8 mouse cellular contexts compared by ENCODE assay signal in genomic region chr8:54780134-54780942, GRCm38 (mm10).
DNase-seq lines count a peak whose midpoint lies in the region; ATAC-seq and TF ChIP-seq lines count a peak whose summit lies in the region.

No protein-coding gene starts in this region.

- peak overlapping the region; percentile 97 for H3K4me2 ChIP-seq in heart, embryonic 12.5 days
- peak overlapping the region; percentile 54 for H3K4me2 ChIP-seq in kidney, embryonic 14.5 days (replicated peaks; ENCODE audit: low read depth, low read length)
- H3K4me2 ChIP-seq in limb, embryonic 13.5 days (replicated peaks) = peak overlapping the region; percentile 83
- peak overlapping the region; percentile 95 for H3K4me2 ChIP-seq in midbrain, postnatal 0 days (ENCODE audit: low read depth, low read length, poor library complexity, severe bottlenecking)

- WGBS in heart, embryonic 12.5 days = 12% methylated on average over 16 of the region's 16 CpGs
- 10% methylated on average over 16 of the region's 16 CpGs for WGBS in kidney, embryonic 14.5 days
- 10% methylated on average over 16 of the region's 16 CpGs for WGBS in limb, embryonic 13.5 days
- 7% methylated on average over 16 of the region's 16 CpGs for WGBS in midbrain, postnatal 0 days

- peak; percentile 21 for DNase-seq in adrenal gland, postnatal 14 days
- DNase-seq in adrenal gland, adult 8-10 months = no peak
- peak; percentile 68 for DNase-seq in embryo, embryonic 9.5 days (ENCODE audit: extremely low spot score)
- peak; percentile 85 for DNase-seq in midbrain, postnatal 0 days (ENCODE audit: low spot score)
- DNase-seq in urinary bladder, postnatal 25 days (ENCODE audit: low spot score) = no peak

- H3K27ac ChIP-seq in heart, embryonic 12.5 days (ENCODE audit: poor library complexity, severe bottlenecking) = no peak overlapping the region
- H3K27ac ChIP-seq in kidney, embryonic 14.5 days (ENCODE audit: low read depth, low read length) = peak overlapping the region; percentile 6; the same call in 1 of the 2 replicates
- H3K27ac ChIP-seq in limb, embryonic 13.5 days = no peak overlapping the region
- H3K27ac ChIP-seq in midbrain, postnatal 0 days (ENCODE audit: low read depth, low read length) = peak overlapping the region; percentile 47; the same call in 1 of the 2 replicates

- H3K27me3 ChIP-seq in heart, embryonic 12.5 days (replicated peaks) = no peaks in the 10 kb centered on the region
- no peaks in the 10 kb centered on the region for H3K27me3 ChIP-seq in kidney, embryonic 14.5 days (ENCODE audit: control insufficient read depth, insufficient read depth, low read length)
- 0 out of 2 replicates have a peak, but pooled peaks cover 4% of the 10 kb centered on the region for H3K27me3 ChIP-seq in limb, embryonic 13.5 days
- no peaks in the 10 kb centered on the region for H3K27me3 ChIP-seq in midbrain, postnatal 0 days (ENCODE audit: insufficient read depth, low read length)

- H3K4me1 ChIP-seq in heart, embryonic 12.5 days (replicated peaks) = 0 out of 2 replicates have a peak, but pooled peaks cover 2% of the 10 kb centered on the region
- no peaks in the 10 kb centered on the region for H3K4me1 ChIP-seq in kidney, embryonic 14.5 days (ENCODE audit: control insufficient read depth, insufficient read depth, low read length)
- H3K4me1 ChIP-seq in limb, embryonic 13.5 days = peaks cover 15% of the 10 kb centered on the region
- peaks cover 6% of the 10 kb centered on the region; the same call in 1 of the 2 replicates for H3K4me1 ChIP-seq in midbrain, postnatal 0 days (ENCODE audit: insufficient read depth, low read length)

- TF ChIP-seq CTCF in midbrain, postnatal 0 days (IDR thresholded peaks at IDR 0.05) = no peak

- peak; percentile 51; the same call in 1 of the 2 replicates for ATAC-seq in heart, embryonic 12.5 days (ENCODE audit: insufficient number of reproducible peaks, low FRiP score)
- peak; percentile 86 for ATAC-seq in kidney, embryonic 14.5 days (ENCODE audit: low FRiP score, low TSS enrichment)
- peak; percentile 69; the same call in 1 of the 2 replicates for ATAC-seq in limb, embryonic 13.5 days (ENCODE audit: low FRiP score, low read depth)
- peak; percentile 88 for ATAC-seq in midbrain, postnatal 0 days (ENCODE audit: low FRiP score)

- H3K36me3 ChIP-seq in heart, embryonic 12.5 days = no peaks in the 10 kb centered on the region
- no peaks in the 10 kb centered on the region for H3K36me3 ChIP-seq in kidney, embryonic 14.5 days (ENCODE audit: control insufficient read depth, insufficient read depth, low read length)
- no peaks in the 10 kb centered on the region for H3K36me3 ChIP-seq in limb, embryonic 13.5 days
- H3K36me3 ChIP-seq in midbrain, postnatal 0 days (ENCODE audit: insufficient read depth, low read length) = no peaks in the 10 kb centered on the region

- peak overlapping the region; percentile 62 for H3K9ac ChIP-seq in heart, embryonic 12.5 days
- peak overlapping the region; percentile 36; the same call in 1 of the 2 replicates for H3K9ac ChIP-seq in kidney, embryonic 14.5 days (ENCODE audit: low read depth, low read length)
- H3K9ac ChIP-seq in limb, embryonic 13.5 days = peak overlapping the region; percentile 53; the same call in 1 of the 2 replicates
- H3K9ac ChIP-seq in midbrain, postnatal 0 days (replicated peaks; ENCODE audit: low read length, poor library complexity, severe bottlenecking) = 0 out of 2 replicates have a peak overlapping the region, but pooled peaks have one; percentile 26

- peak overlapping the region; percentile 60 for H3K4me3 ChIP-seq in heart, embryonic 12.5 days
- H3K4me3 ChIP-seq in kidney, embryonic 14.5 days (ENCODE audit: low read length) = peak overlapping the region; percentile 36
- peak overlapping the region; percentile 44 for H3K4me3 ChIP-seq in limb, embryonic 13.5 days
- H3K4me3 ChIP-seq in midbrain, postnatal 0 days (ENCODE audit: low read depth, low read length) = peak overlapping the region; percentile 44

- H3K9me3 ChIP-seq in heart, embryonic 12.5 days (replicated peaks) = no peaks in the 10 kb centered on the region
- H3K9me3 ChIP-seq in kidney, embryonic 14.5 days (ENCODE audit: control insufficient read depth, low read length) = no peaks in the 10 kb centered on the region
- H3K9me3 ChIP-seq in limb, embryonic 13.5 days = no peaks in the 10 kb centered on the region
- no peaks in the 10 kb centered on the region for H3K9me3 ChIP-seq in midbrain, postnatal 0 days (ENCODE audit: low read length)

Comparison
In these comparisons a context has a peak if more than half of its experiments do, and no peak if none do; other contexts are left out.
1. DNase-seq: peak in adrenal gland, postnatal 14 days (single experiment), embryo, embryonic 9.5 days (single experiment) and midbrain, postnatal 0 days (single experiment); none in adrenal gland, adult 8-10 months (single experiment) and urinary bladder, postnatal 25 days (single experiment).
2. H3K27ac ChIP-seq: peak in kidney, embryonic 14.5 days (single experiment) and midbrain, postnatal 0 days (single experiment); none in heart, embryonic 12.5 days (single experiment) and limb, embryonic 13.5 days (single experiment).
3. Peak in every context shown above with its lines, with median percentiles within 50 percentile points of each other: ATAC-seq, H3K4me2 ChIP-seq, H3K4me3 ChIP-seq and H3K9ac ChIP-seq.